Mouse (Mus musculus) urinary bladder, adult 18-20 months (tissue): ENCODE data around the gene Pom121l2.

Experiments used
- DNase-seq, 2 experiments: peaks; one replicate each; pipeline ENCODE4 v3.0.0; 2022; ENCODE audit warnings: low spot score in 2 of 2, mixed read lengths in 2 of 2

Gene Pom121l2

DNA sequence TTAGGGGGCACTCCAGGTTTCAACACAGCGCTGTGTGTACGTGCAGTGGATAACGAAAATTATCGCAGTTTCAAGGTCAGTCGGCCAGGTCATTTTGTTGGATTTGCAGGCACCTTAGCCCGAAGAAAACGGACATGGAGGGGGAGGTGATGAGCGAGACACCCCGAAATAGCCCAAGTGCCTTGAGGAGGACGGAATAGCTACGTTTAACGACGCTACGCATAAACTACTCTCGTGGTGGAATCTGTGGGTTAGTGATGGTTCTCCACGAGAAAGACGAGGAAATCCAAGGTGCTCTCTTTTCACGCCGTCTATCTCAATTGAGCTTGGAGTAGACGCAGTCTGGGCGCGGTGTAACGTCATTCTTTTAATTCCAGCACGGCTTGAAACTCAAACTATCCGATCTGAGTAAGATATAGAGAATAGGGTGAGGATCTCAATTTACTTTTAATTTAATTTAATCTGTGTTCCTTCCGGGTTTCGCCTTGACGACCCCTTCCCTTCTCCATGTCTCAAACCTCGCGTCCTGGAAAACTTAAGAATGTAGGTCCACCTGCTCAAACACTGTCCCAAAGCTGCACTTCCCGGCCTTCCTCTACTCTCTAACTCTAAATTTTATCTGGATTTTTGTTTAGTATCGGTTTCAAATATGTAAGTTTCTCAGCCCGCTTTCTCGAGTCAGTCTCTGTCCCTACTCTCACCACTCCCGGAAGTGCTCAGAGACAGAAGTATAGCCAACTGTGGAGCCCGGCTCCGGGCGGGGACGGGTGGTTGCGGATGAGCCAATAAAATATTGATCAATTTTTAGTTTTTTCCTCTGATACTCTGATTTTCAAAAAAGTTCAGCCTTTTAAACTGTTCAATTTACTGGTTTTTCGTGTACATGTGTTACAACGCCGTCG, 39.2 kb downstream of the Pom121l2 start:
- DNase-seq = no peak

DNA sequence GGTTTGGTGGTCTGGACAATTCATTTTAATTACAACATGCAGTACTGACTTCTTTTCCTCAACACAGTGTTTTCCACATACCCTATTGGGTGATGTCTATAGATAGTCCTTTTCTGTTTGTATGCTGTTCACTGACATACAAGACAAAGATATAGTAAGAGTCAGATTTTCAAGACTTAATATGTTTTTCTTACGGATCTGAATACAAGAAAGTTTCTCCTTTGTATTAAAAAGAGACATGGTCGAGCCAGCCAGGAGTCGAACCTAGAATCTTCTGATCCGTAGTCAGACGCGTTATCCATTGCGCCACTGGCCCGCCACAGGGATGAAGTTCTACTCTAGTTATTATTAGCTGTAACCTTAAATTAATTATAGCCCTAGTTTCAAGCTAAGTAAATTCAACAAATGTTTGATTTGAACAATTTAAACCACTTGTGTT, 39.9 kb downstream of the Pom121l2 start:
- DNase-seq = peak in 1 of 2 experiments; percentile 44

DNA sequence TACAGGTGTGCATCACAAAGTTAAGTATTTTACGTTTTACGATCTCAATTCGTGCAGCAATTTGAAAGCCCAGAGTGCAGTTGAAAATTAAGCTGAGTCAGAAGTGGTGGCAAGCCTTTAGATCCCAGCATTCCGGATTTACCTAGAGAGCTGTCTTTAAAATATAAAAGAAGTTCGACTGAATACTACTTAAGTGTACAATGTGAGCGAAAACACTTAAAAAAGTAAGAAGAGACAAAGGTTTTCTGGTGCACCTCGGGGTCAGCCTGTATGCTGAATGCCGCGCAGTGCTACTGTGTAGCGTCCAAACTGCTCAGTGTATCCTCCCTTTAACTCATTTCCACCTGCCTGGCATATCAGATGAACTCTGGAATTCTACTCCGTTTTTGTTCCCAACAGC, 40.6 kb downstream of the Pom121l2 start:
- no peak for DNase-seq

DNA sequence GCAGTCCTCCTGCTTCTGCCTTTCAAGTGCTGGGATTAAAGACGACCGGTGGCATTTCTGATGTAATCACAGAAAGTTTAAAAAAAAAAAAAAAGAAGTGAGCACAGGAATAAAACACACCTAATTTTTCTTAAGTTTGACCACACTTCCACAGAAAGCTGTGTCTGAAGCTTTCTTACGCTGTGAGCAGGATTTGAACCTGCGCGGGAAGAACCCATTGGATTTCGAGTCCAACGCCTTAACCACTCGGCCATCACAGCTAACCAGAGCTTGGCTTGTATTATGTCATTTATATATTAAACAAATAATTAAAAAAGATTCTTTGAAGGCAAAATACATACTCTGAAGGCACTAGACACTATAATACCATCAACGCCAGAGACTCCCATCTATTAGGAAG, 41.2 kb downstream of the Pom121l2 start:
- peak in 1 of 2 experiments; percentile 70 for DNase-seq

DNA sequence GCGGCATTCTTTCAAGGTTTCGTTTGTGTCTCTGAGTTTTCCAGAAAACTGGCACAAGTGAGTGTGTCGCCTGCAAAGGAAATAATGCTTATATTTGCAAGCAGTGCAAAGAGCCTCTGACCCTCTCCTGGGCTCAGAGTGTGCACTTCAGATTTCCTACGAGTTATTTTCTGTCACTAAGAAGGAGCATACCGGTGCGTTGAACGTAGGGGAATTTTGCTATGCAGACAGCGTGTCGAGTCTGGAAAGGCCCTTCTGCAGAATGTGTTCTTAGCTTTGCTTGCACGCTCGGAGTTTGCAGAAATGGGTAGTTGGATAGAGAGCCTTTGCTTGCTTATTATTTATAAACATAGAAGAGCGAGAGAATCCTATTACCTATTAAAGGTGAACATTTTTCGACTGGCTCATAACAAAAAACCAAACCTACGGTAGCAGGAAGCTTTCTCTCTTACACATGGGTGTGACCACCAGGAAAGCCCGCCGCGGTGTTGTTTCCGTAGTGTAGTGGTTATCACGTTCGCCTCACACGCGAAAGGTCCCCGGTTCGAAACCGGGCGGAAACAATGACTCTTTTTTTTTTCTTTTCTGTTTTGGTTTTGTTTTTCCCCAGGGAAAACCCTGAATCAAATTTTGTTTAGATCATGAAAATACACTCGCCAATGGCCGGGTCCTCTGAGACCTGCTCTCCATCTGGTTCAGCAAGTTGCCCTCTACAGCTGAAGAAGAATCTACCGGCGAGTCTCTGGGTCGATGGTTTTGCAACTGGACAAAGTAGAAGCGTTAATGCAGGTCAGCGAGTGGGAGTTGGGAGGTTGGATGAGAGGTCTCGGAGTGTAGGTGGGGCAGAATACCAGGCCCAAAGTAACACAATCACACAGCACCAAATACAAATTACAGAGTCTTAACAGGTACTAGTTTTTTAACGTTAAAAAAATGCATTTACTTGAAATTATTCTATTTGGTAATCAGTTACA, 45.4 kb downstream of the Pom121l2 start:
- DNase-seq = peak; percentile 65 to 80

DNA sequence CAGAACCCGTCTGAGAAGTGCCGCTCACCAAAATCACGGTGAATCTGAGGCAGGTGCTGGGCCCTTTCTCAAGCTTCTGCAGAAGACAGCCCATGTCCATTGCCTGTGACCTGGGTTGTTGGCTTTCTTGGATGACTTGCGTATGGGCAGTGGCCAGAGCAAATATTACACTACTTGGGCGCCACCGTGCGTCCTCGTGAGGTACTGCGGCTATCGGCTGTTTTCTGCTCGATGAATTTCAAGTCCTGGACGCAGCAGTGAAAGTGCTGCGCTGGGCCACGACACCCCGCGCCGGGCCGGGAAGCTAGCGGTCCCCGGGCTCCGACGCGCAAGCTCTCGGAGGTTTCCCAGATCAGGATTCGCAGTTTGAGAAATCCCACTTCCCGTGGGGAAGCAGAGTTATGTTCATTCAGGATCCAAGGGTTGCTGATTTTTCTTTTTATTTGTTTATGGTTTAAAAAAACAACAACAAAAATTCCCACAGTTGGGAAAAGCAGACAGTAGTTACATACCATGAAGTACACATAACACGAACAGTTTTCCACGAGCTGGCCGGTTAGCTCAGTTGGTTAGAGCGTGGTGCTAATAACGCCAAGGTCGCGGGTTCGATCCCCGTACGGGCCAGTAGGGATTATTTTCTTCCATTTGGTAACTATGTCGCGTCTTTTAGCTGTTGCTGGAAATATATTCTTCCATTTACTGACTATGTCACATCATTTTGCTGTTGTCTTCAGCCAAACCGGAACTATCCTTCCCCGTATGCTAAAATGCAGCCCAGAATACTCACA, 47.9 kb downstream of the Pom121l2 start:
- peak; percentile 91 to 95 for DNase-seq

DNA sequence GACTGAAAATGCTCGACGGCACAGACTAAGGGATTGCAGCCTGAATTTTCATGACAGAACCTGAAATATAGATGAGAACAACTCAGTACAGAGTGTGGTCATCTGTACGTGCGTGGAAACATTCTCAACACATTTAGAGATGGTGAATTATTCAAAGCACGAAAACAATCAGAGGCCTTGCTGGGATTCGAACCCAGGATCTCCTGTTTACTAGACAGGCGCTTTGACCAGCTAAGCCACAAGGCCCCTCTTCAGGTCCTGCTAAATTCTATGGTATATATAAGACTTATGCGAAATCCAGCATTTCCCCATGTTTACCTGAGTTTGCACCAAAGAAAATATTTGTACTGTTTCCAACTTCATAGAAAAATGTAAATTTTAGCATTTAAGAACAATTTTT, 48.9 kb downstream of the Pom121l2 start:
- no peak for DNase-seq

DNA sequence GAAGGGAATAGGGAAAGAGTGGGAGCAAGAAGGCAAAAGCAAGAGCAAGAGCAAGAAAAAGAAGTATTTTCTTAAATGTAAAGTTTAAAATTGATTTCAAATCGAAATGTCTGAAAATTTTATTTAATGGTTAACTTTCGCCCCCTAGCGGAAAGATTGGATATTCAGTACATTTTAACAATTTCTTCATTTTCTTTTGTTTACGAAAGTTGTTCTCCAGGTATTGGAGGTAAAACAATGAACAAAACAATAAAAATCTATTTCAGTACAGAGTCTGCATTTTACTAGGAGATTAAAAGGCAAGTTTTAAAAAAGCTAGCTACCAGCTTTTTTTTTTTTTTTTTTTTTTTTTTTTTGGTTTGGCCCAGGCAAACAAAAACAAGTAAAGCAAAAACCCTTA, 49.5 kb downstream of the Pom121l2 start:
- DNase-seq = no peak

DNA sequence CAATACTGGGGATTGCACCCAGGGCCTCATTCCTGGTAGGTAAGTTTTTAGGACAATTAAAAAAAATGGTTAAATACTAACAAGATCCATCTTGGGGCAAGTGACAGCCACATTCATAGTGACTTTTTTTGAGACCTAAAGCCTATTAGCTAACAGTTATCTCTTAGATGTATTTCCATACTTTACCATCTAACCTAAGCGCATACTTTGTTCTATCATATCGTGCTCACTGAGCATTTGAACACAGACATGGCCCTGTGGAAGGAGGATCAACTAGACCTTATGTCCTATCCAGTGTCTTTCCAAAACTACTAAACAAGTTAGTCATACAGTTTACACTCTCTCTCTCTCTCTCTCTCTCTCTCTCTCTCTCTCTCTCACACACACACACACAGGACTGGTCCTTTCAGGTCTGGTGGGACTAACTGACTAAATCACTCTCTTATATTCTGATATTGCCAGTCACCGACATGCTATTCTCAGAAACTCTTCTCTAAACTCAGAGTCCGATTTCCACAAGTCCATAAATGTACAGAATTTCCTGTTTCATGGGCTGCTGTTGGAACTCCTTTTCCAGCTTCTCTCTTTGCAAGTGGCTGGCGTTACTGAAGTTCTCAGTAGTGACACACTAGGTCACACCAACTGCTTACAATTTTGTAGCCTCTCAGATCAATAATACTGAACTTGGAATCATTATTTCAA, 52.9 kb downstream of the Pom121l2 start:
- no peak for DNase-seq

DNA sequence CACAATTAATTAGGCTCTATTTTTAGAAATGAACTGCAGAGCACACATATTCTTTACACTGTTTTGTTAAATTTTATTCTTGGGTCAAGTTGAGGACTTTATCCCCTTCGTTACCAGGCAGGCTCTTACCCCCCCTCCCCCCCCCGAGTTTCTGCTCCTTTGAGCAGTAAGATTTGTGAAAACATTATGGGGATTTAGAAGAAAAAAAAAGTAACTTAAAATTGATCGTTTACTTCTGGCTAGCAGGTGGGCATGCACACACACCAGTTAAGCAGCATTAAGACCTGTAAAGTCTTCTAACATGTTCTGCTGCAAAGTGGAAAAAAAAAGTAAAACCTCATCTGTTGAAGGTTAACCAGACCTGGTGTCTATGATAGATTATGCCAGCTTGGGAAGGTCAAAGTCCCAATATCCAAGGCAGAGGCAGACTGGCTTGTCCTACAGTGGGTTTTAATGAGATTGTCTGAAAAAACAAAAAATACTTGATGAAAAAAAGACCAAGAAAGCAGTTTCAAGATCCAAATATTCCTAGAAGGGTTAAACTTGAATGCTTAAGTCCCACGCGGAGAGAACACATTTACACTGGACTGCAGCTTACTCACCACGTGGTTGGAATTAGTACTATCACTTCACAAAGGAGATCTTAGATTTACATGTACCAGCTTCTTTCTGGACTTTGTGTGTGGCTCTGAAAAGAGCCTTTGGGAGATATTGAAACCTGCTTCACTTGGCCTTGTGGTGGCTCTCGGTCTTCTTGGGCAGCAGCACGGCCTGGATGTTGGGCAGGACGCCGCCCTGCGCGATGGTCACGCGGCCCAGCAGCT, 53.7 kb downstream of the Pom121l2 start:
- DNase-seq = no peak

DNA sequence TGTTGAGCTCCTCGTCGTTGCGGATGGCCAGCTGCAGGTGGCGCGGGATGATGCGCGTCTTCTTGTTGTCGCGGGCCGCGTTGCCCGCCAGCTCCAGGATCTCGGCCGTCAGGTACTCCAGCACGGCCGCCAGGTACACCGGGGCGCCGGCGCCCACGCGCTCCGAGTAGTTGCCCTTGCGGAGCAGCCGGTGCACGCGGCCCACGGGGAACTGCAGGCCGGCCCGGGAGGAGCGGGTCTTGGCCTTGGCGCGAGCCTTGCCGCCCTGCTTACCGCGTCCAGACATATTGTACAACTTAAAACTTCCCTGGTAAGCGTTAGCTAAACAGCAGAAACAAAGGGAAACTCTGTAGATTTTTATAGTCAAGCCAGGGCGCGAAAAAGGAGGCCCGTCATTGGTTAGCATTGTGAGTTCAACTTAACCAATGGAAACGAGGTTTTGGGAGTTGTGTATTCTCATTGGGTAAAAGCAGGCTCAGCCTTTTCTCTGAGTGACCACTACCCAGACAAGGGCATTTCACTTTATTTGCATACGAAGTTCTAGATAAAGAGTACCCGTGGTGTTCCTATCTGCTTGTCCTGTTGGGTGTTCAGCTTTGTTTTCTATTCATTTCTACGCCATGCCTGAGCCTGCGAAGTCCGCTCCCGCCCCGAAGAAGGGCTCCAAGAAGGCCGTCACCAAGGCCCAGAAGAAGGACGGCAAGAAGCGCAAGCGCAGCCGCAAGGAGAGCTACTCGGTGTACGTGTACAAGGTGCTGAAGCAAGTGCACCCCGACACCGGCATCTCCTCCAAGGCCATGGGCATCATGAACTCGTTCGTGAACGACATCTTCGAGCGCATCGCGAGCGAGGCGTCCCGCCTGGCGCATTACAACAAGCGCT, 54.5 kb downstream of the Pom121l2 start, which contains the start of the genes Hist1h2ah and Hist1h2bk:
Gene Hist1h2ah (minus strand): TSS at position 302 of the 882 bp plus-strand sequence.
Gene Hist1h2bk (plus strand): TSS at position 604 of the 882 bp plus-strand sequence.
- peak; percentile 64 to 77 for DNase-seq

DNA sequence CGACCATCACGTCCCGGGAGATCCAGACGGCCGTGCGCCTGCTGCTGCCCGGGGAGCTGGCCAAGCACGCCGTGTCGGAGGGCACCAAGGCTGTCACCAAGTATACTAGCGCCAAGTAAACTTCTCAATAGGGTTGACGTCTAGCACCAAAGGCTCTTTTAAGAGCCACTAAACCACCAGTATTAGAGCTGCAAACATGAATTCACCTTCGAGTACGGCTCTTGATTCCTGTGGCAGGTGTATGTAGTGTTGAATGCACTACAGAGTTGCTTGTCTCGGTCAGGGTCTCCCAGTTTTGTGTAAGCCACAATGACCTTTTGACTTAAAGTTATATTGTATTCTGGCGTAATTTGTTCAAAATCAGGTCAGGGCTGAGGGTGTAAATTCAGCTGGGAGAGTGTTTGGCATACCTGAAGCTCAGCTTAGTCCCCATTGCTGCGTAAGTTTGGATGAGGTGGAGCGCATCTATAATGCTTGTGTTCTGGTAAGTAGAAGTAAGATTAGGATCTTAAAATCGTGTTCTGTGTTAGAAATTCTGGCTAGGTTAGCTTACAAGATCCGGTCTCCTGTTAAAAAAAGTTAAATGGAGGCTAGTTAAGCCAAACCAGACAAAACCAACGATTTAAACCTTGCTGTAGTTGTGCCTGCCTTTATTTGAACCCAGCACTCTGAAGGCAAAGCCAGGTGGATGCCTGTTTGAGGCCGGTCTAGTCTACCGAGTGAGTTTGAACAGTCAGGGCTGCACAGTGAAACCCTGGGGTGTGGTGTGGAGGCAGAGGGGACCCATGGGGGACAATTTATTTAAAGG, 55.4 kb downstream of the Pom121l2 start:
- no peak for DNase-seq

DNA sequence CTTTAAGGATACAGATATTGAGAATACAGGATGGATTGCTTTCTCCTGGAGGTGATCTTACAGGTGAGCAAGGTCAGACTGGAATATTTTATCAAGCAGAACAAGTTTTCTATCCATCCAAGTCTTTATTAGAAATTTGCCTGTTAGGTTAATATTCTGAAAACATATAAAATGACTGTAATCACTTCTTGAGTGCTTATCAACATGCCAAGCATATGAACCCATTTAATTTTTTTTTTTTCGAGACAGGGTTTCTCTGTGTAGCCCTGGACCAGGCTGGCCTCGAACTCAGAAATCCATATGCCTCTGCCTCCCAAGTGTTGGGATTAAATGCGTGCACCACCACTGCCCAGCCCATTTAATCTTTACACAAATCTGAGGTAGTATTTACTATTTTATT, 56.0 kb downstream of the Pom121l2 start:
- DNase-seq = no peak

DNA sequence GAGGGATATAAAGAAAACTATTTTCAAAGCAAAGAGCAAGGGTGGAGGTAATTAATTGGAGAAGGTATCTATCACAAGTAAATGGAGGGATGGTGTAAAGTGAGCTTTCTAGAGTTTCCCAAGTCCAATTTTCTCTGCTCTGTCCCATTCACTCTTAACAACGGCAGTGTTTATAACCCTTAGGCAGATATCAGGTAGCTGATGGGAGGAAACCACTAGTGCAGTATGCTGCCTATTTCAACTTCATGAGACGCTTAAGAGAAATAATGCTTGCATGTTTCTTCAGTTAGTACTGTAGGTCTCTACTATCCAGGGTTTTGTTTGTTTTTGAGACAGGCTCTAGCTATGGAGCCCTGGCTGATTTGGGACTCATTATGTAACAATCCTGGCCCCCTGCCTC, 56.4 kb downstream of the Pom121l2 start:
- DNase-seq = no peak
